Mouse (Mus musculus) lung, adult 2 months (tissue): ENCODE data around the gene 1110002E22Rik. TPM values are rescaled to one million over a fixed set of nuclear protein-coding genes. Genes with fewer than 3 reads are reported as not detected.

Experiments
- DNase-seq: peaks from one replicate; pipeline ENCODE4 v3.0.0; 2022
- H3K4me1 ChIP-seq: fragments of 200-500 bp; 2 replicates; pipeline ENCODE4 v1.6.1; 2011; ENCODE audit warnings: low read length; ENCODE audit not compliant: control insufficient read depth, insufficient read depth
- H3K4me3 ChIP-seq: fragments of 200-500 bp; replicated peaks from 2 replicates; pipeline ENCODE3; 2011; ENCODE audit warnings: low read depth, mild to moderate bottlenecking, control low read depth, low read length; ENCODE audit errors: extremely low read depth
- CTCF ChIP-seq: fragments of 200-500 bp; IDR thresholded peaks from 2 replicates; pipeline ENCODE4 v1.5.1; 2011; ENCODE audit warnings: mild to moderate bottlenecking, low read length, control low read depth; ENCODE audit not compliant: insufficient read depth
- POLR2A ChIP-seq: fragments of 200-500 bp; IDR thresholded peaks from 2 replicates; pipeline ENCODE4 v1.6.1; 2011; ENCODE audit warnings: low read depth, mild to moderate bottlenecking, control low read depth, low read length, borderline replicate concordance; ENCODE audit errors: extremely low read depth
- whole genome bisulfite sequencing: fragments of 180-500 bp; shearing (Covaris S2); methylation state at CpG from one replicate; pipeline ENCODE4 v1.1.7; 2018; 5-methylcytosine and 5-hydroxymethylcytosine counted together
- polyA plus RNA-seq: library from polyadenylated mRNA; depleted of rRNA; stranded (reverse); fragments of >200 nt; gene quantifications from 2 replicates; pipeline ENCODE4 v1.2.3, GENCODE M21; 2012; rRNA removed

1110002E22Rik gene
- 0.15 and 2.3 TPM in 2 replicates for polyA plus RNA-seq

GRCm38 (mm10) chr3:138064732-138065645 lies at the start of gene 1110002E22Rik:
1110002E22Rik (plus strand) TSS chr3:138065052.
- WGBS: 74% methylated on average over 33 of the region's 33 CpGs
- Histone ChIP-seq H3K4me3 (no peak within 1 kb of the TSS), H3K4me1 (no peaks in the 10 kb centered on the region)
- no peak for DNase-seq
- TF ChIP-seq CTCF (no peak), POLR2A (no peak)

DNA sequence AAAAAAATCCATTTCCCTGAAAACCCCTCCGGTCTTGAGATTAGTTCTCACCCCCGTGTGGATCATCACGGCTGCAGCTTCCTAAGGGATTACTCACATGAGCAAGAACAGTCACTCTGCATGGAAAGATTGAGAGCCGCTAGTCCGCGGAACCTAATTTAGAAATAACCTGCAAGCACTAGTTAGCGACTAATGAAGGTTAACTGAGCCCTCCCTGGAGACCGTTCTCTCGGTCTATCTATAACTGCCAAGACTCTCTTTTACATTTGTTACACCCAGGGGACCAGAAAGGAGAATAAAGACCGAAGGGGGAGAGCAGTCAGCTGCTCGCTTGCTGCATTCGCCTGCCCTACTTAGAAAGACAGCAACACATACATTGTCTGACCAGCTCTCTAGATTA lies 48.0 kb upstream of the 1110002E22Rik start:
- H3K4me3 ChIP-seq: no peak overlapping the region
- TF ChIP-seq POLR2A: no peak
- TF ChIP-seq CTCF: no peak
- H3K4me1 ChIP-seq: no peaks in the 10 kb centered on the region
- WGBS: 90% methylated on average over 12 of the region's 12 CpGs
- DNase-seq: no peak

GRCm38 (mm10) chr3:138022003-138022402 lies 42.8 kb upstream of the 1110002E22Rik start:
- 86% methylated on average over 4 of the region's 4 CpGs for WGBS
- DNase-seq: no peak
- no peak for TF ChIP-seq POLR2A
- no peak for TF ChIP-seq CTCF
- Histone ChIP-seq H3K4me3 (no peak overlapping the region), H3K4me1 (no peaks in the 10 kb centered on the region)

GRCm38 (mm10) chr3:138022651-138023050 lies 42.2 kb upstream of the 1110002E22Rik start:
- Histone ChIP-seq H3K4me3 (no peak overlapping the region), H3K4me1 (no peaks in the 10 kb centered on the region)
- WGBS: 92% methylated on average over 4 of the region's 4 CpGs
- DNase-seq: no peak
- no peak for TF ChIP-seq CTCF
- no peak for TF ChIP-seq POLR2A

GRCm38 (mm10) chr3:138026286-138026685 lies 38.6 kb upstream of the 1110002E22Rik start:
- no peak overlapping the region for H3K4me3 ChIP-seq
- no peaks in the 10 kb centered on the region for H3K4me1 ChIP-seq
- TF ChIP-seq CTCF (no peak), POLR2A (no peak)
- DNase-seq: no peak
- whole genome bisulfite sequencing: 49% methylated on average over 10 of the region's 10 CpGs

- no peaks in the 10 kb centered on the region for H3K4me1 ChIP-seq
- no peak overlapping the region for H3K4me3 ChIP-seq
- 69% methylated on average over 5 of the region's 5 CpGs for WGBS
- no peak for DNase-seq
- TF ChIP-seq POLR2A: no peak
- TF ChIP-seq CTCF: no peak
Observed at GRCm38 (mm10) chr3:138027575-138028362, 37.1 kb upstream of the 1110002E22Rik start.

DNA sequence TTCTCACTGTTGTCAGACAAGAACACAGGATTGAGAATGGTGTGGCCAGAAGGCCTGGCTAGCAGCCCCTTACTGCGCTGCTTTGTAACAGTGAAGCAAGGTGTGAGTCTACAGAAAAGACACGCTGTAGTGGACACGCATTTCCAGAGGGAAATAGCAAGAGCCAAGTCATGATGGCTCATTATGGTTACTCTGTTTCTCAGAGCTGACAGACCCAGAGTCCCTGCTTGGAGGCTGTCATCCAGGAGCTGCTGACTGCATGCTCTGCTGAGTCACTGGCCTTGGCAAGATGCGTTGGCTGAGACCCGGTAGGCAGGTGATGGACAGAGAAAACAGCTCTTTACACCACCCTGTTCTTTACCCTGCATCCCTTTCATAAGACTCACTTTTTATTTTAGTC lies 35.5 kb upstream of the 1110002E22Rik start:
- 81% methylated on average over 5 of the region's 5 CpGs for WGBS
- no peak for DNase-seq
- H3K4me1 ChIP-seq: no peaks in the 10 kb centered on the region
- TF ChIP-seq CTCF (no peak), POLR2A (no peak)
- no peak overlapping the region for H3K4me3 ChIP-seq

DNA sequence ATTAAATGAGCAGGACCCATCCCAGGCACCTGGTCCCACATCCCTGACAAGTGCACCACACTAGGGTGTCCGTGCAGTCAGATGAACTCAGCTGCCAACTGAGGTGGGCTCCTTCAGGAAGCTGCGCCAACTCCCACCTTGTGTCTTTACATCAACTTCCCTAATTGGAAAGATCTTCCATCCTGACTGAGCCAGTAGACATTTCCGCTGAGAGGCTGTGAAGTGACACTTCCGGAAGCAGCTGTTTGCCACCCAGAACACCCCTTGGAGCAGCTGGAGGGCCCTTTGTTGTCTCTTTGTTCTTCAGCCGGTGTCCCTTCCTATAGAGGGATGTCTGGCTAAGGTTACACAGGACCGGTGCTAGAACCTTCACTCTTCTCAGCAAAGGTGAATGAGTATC lies 34.3 kb upstream of the 1110002E22Rik start:
- TF ChIP-seq POLR2A (no peak), CTCF (no peak)
- no peaks in the 10 kb centered on the region for H3K4me1 ChIP-seq
- no peak for DNase-seq
- 64% methylated on average over 6 of the region's 6 CpGs for WGBS
- H3K4me3 ChIP-seq: no peak overlapping the region

DNA sequence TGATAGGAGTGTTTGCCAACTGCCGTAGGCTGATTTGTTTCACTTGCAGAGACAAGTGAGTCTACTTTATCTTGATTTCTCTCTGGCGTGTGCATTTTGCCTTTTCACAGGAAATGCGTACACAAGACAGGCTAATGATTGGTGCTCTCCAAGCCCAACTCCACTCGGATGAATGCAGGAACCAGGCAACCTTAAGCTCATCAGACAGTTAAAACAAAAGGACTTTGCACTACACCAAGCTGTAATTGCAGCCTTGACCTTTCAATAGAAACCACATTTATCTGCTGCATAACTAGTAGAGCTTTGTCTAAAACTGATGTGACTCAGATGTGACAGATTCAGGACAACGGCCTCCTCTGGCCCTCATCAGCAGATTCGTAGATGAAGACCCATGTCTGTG lies 30.9 kb upstream of the 1110002E22Rik start:
- Histone ChIP-seq H3K4me3 (no peak overlapping the region), H3K4me1 (no peaks in the 10 kb centered on the region)
- TF ChIP-seq CTCF (no peak), POLR2A (no peak)
- 60% methylated on average over 6 of the region's 6 CpGs for WGBS
- DNase-seq: no peak

DNA sequence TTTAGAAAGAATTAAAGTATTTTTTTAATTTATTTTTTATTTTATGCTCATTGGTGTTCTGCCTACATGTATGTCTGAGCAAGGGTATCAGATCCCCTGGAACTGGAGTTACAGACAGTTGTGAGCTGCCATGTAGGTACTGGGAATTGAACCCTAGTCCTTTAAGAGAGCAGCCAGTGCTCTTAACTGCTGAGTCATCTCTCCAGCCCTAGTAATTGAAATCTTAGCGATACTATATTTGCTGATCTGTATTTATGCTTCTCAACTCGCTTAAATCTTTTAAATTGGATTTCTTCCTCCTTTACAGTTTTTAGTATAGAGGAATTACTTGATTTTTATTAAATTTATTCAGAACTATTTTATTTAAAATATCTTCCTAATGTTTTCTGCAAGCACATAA lies 23.9 kb upstream of the 1110002E22Rik start:
- no peak for TF ChIP-seq CTCF
- TF ChIP-seq POLR2A: no peak
- 69% methylated on average over 2 of the region's 2 CpGs for WGBS

More for the DNA sequence above, 23.9 kb upstream of the 1110002E22Rik start:
- no peak overlapping the region for H3K4me3 ChIP-seq
- no peak for DNase-seq
- H3K4me1 ChIP-seq: no peaks in the 10 kb centered on the region
